Mouse (Mus musculus) adipocyte (in vitro differentiated cells): ENCODE results near the gene Klk1b26.
"Not testable (repeated sequence)": the region's sequence is repeated elsewhere in the genome, so short reads cannot be mapped to it uniquely, and the experiment has no call there.

Experiments
- DNase-seq: peaks from one replicate; pipeline ENCODE4 v3.0.0-alpha.2; 2016; ENCODE audit warnings: low spot score

Klk1b26 gene

GRCm38 (mm10) chr7:44011868-44012267 is at the start of gene Klk1b26:
Gene Klk1b26, plus strand, starts transcription at chr7:44012168.
- DNase-seq = not testable (repeated sequence)

GRCm38 (mm10) chr7:43966451-43966850 is 45.5 kb upstream of the Klk1b26 start, which contains the start of gene Klk1b1:
Gene Klk1b1, plus strand, starts transcription at chr7:43966751.
- no peak for DNase-seq

- no peak for DNase-seq
Measured at GRCm38 (mm10) chr7:43967058-43967457, 44.9 kb upstream of the Klk1b26 start.

GRCm38 (mm10) chr7:43967612-43968011 is 44.4 kb upstream of the Klk1b26 start:
- no peak for DNase-seq

GRCm38 (mm10) chr7:43975761-43976160 is 36.2 kb upstream of the Klk1b26 start, which contains the start of gene Klk1b9:
Gene Klk1b9, plus strand, starts transcription at chr7:43976061.
- DNase-seq = not testable (repeated sequence)

- no peak for DNase-seq
Measured at GRCm38 (mm10) chr7:43985657-43986056, 26.3 kb upstream of the Klk1b26 start.

GRCm38 (mm10) chr7:43994821-43995220 is 17.1 kb upstream of the Klk1b26 start:
- DNase-seq = not testable (repeated sequence)

GRCm38 (mm10) chr7:43995577-43995976 is 16.4 kb upstream of the Klk1b26 start, which contains the start of gene Klk1b11:
Gene Klk1b11, plus strand, starts transcription at chr7:43995877.
- not testable (repeated sequence) for DNase-seq

- no peak for DNase-seq
Measured at GRCm38 (mm10) chr7:44004847-44005246, 7.1 kb upstream of the Klk1b26 start.

GRCm38 (mm10) chr7:44014666-44015065 is 2.7 kb downstream of the Klk1b26 start:
- DNase-seq = not testable (repeated sequence)

GRCm38 (mm10) chr7:44015071-44015470 is 3.1 kb downstream of the Klk1b26 start:
- DNase-seq = no peak

GRCm38 (mm10) chr7:44051990-44052389 is 40.0 kb downstream of the Klk1b26 start, which contains the start of gene Klk1b27:
Gene Klk1b27, plus strand, starts transcription at chr7:44052290.
- DNase-seq = not testable (repeated sequence)
